Mouse (Mus musculus) kidney, embryonic 14.5 days (tissue): ENCODE results near the gene Olfr1055. TPM values are rescaled to one million over a fixed set of nuclear protein-coding genes. Genes with fewer than 3 reads are reported as not detected.

Source experiments
- polyA plus RNA-seq: library from polyadenylated mRNA; unstranded; fragments of >200 nt; fragmentation: Nextera tagmentation; extraction: Ambion mirVana; gene quantifications from 2 replicates; pipeline ENCODE4 v1.2.1, GENCODE M21; 2014

The Olfr1055 gene
- polyA plus RNA-seq, 1 experiment from 2014 or later: not detected

Other genes with a start within 250 kb of the Olfr1055 start
- gene Olfr1039, start 214.4 kb downstream of the Olfr1055 start, polyA plus RNA-seq: not detected in 2 replicates
- not detected in 2 replicates for gene Olfr1040, start 203.6 kb downstream of the Olfr1055 start, polyA plus RNA-seq
- not detected in 2 replicates for gene Olfr1042, start 188.4 kb downstream of the Olfr1055 start, polyA plus RNA-seq
- not detected in 2 replicates for gene Olfr1043, start 182.8 kb downstream of the Olfr1055 start, polyA plus RNA-seq
- not detected in 2 replicates for gene Olfr1044, start 172.5 kb downstream of the Olfr1055 start, polyA plus RNA-seq
- not detected in 2 replicates for gene Olfr52, start 164.6 kb downstream of the Olfr1055 start, polyA plus RNA-seq
- gene Olfr1045, start 147.3 kb downstream of the Olfr1055 start, polyA plus RNA-seq: not detected in 2 replicates
- gene Olfr1046, start 131.0 kb downstream of the Olfr1055 start, polyA plus RNA-seq: not detected in 2 replicates
- not detected in 2 replicates for gene Olfr1047, start 118.9 kb downstream of the Olfr1055 start, polyA plus RNA-seq
- not detected in 2 replicates for gene Olfr1048, start 110.0 kb downstream of the Olfr1055 start, polyA plus RNA-seq
- not detected in 2 replicates for gene Olfr1049, start 92.0 kb downstream of the Olfr1055 start, polyA plus RNA-seq
- not detected in 2 replicates for gene Olfr1051, start 71.2 kb downstream of the Olfr1055 start, polyA plus RNA-seq
- gene Olfr1052, start 57.8 kb downstream of the Olfr1055 start, polyA plus RNA-seq: not detected in 2 replicates
- gene Olfr1053, start 35.0 kb downstream of the Olfr1055 start, polyA plus RNA-seq: not detected in 2 replicates
- not detected in 2 replicates for gene Olfr1054, start 14.9 kb downstream of the Olfr1055 start, polyA plus RNA-seq
- not detected in 2 replicates for gene Olfr1056, start 12.2 kb upstream of the Olfr1055 start, polyA plus RNA-seq
- gene Olfr1057, start 28.1 kb upstream of the Olfr1055 start, polyA plus RNA-seq: not detected in 2 replicates
- gene Olfr1058, start 38.3 kb upstream of the Olfr1055 start, polyA plus RNA-seq: not detected in 2 replicates
- not detected in 2 replicates for gene Olfr1061, start 63.8 kb upstream of the Olfr1055 start, polyA plus RNA-seq
- not detected in 2 replicates for gene Olfr1062, start 76.5 kb upstream of the Olfr1055 start, polyA plus RNA-seq
- gene Olfr1065, start 100.3 kb upstream of the Olfr1055 start, polyA plus RNA-seq: not detected in 2 replicates
- gene Olfr1066, start 106.0 kb upstream of the Olfr1055 start, polyA plus RNA-seq: not detected in 2 replicates
- not detected in 2 replicates for gene Olfr228, start 137.1 kb upstream of the Olfr1055 start, polyA plus RNA-seq
- not detected in 2 replicates for gene Olfr1076, start 158.2 kb upstream of the Olfr1055 start, polyA plus RNA-seq
- gene Olfr1079, start 192.2 kb upstream of the Olfr1055 start, polyA plus RNA-seq: not detected in 2 replicates
- gene Olfr1080, start 208.0 kb upstream of the Olfr1055 start, polyA plus RNA-seq: not detected in 2 replicates
- not detected in 2 replicates for gene Olfr1082, start 248.7 kb upstream of the Olfr1055 start, polyA plus RNA-seq